Mouse (Mus musculus): ENCODE results near the gene Arap1. TPM values are rescaled to one million over a fixed set of nuclear protein-coding genes. Genes with fewer than 3 reads are reported as not detected.

The Arap1 gene
- polyA plus RNA-seq, 1 experiment, result 148 TPM

DNA sequence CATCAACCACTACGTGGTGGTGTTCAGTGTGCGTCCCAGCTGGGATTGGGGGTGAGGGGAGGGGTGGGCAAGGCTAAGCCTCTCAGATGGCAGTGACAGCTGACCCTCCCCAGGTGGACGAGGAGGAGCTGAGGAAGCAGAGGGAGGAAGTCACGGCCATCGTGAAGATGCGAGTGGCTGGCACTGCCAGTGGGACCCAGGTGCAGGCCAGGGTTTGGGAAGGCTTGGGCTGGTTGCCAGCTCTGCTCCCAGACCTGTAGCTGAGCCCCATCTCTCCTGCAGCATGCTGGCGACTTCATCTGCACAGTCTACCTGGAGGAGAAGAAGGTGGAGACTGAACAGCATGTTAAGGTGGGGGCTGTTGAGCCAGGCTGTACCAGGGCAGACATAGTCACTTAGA is 53.6 kb downstream of the Arap1 start:
- peaks cover 74% of the 10 kb centered on the region for H3K4me1 ChIP-seq
- no peaks in the 10 kb centered on the region for H3K27me3 ChIP-seq (replicated peaks)
- H3K36me3 ChIP-seq (replicated peaks; ENCODE audit: low read length), result peaks cover 100% of the 10 kb centered on the region
- peak overlapping the region; percentile 18 for H3K4me3 ChIP-seq (replicated peaks)
- TF ChIP-seq GATA1 (IDR thresholded peaks at IDR 0.05; ENCODE audit: borderline replicate concordance, low read length) (no peak), FLI1 (IDR thresholded peaks at IDR 0.05; ENCODE audit: low read length) (no peak)
- H3K9me3 ChIP-seq, result 0 out of 2 replicates have a peak, but pooled peaks cover 5% of the 10 kb centered on the region

DNA sequence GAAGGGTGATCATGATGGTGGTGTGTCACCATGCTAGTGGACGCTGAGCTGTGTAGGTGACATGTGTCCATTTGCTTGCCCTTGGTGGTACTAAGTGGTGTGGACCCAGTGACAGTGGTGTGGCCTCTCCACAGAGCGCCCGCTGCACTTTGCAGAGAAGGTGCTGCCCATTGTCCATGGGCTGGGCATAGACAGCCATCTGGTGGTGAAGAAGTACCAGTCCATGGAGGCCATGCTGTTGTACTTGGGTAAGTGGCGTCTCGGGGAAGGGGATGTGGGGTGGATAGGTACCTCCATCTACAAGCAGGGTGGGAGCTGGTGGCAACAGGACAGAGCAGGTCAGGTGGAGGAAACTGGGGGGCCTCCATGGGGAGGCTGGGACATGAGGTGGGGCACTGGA is 56.0 kb downstream of the Arap1 start:
- H3K4me3 ChIP-seq (replicated peaks), result no peak overlapping the region
- H3K27me3 ChIP-seq (replicated peaks), result no peaks in the 10 kb centered on the region
- H3K36me3 ChIP-seq (replicated peaks; ENCODE audit: low read length), result peaks cover 100% of the 10 kb centered on the region
- H3K9me3 ChIP-seq, result peaks cover 3% of the 10 kb centered on the region
- TF ChIP-seq FLI1 (IDR thresholded peaks at IDR 0.05; ENCODE audit: low read length), result no peak
- TF ChIP-seq GATA1 (IDR thresholded peaks at IDR 0.05; ENCODE audit: borderline replicate concordance, low read length), result no peak
- H3K4me1 ChIP-seq, result peaks cover 83% of the 10 kb centered on the region

DNA sequence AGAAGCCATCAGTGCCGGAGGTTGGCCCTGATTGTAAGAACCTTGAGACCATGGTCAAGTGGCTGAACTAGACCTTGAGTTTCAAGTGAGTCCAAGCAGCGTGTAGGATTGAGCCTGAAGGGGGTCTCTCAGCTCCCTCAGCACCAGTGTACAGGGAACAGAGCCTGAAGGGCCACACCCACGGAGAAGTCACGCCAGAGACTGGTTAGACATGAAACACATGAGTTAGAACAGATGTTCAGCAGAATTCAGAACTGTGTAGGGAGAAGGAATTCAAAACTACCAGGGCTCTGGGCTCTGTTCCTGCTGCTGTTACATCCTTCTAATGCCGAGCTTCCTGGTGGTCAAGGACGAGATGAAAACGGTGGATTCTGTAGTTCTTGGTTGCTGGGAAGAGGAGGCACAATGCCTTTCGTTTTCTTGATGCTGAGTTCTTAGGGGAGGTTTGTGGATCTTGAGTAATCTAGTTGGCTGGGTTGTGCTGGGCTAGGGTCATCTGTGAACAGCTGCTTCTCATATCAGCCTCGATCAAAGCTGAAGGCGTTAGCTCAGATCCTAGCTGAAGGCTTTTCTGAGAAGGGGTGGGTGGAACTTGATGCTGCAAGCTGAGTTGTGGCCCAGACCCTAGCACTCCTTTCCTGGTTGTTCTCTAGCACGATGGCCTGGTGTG is 62.5 kb downstream of the Arap1 start, which contains the start of gene Gm45837:
Gene Gm45837, plus strand, starts transcription at position 620 of the 670 bp plus-strand sequence.
- Histone ChIP-seq H3K36me3 (replicated peaks; ENCODE audit: low read length) (peaks cover 99% of the 10 kb centered on the region), H3K4me3 (replicated peaks) (no peak within 1 kb of the TSS), H3K9me3 (peaks cover 9% of the 10 kb centered on the region), H3K4me1 (peaks cover 84% of the 10 kb centered on the region), H3K27me3 (replicated peaks) (no peaks in the 10 kb centered on the region)
- no peak for TF ChIP-seq FLI1 (IDR thresholded peaks at IDR 0.05; ENCODE audit: low read length)

DNA sequence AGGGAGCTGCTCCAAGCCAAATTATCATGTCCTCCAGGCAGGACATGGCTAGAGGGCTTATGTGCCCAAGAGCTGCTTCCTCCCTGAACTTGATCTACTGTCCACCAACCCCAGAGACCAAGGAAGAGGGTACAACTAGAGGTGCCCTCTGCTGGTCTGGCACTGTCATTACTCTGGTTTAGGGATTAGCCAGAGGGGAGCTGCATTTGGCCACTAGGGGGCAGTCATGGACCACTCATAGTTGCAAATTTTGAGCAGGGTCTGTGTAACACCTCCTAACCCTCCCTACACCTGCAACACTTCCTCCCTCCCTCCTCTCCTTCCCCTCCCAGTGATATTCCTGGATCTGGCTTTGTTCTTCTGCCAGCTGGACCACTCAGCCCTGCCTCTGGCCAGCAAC is 64.9 kb downstream of the Arap1 start:
- no peak for TF ChIP-seq GATA1 (IDR thresholded peaks at IDR 0.05; ENCODE audit: borderline replicate concordance, low read length)
- no peak for TF ChIP-seq FLI1 (IDR thresholded peaks at IDR 0.05; ENCODE audit: low read length)
- no peaks in the 10 kb centered on the region for H3K27me3 ChIP-seq (replicated peaks)
- H3K9me3 ChIP-seq, result peaks cover 9% of the 10 kb centered on the region
- H3K36me3 ChIP-seq (replicated peaks; ENCODE audit: low read length), result peaks cover 97% of the 10 kb centered on the region
- peaks cover 92% of the 10 kb centered on the region for H3K4me1 ChIP-seq
- no peak overlapping the region for H3K4me3 ChIP-seq (replicated peaks)

DNA sequence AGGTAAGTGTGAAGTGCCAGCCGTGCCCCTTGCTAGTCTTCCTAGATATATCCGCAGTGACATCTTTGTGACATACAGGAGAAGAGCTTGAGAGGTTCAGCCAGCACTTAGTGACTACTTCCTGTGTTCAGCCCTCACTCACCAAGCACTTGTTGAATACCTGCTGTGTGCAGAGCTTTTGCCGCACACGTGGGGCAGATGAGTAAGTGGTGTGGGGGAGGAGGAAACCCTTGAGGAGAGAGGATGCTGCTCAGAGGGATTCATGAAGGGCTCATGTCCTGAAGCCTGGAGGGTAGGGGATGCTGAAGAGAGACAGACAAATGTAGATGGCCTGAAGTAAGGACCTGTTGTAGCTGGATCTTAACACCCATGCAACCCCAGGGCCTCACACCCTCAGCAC is 66.3 kb downstream of the Arap1 start:
- Histone ChIP-seq H3K9me3 (peaks cover 2% of the 10 kb centered on the region), H3K4me1 (peaks cover 89% of the 10 kb centered on the region), H3K27me3 (replicated peaks) (no peaks in the 10 kb centered on the region), H3K36me3 (replicated peaks; ENCODE audit: low read length) (peaks cover 83% of the 10 kb centered on the region), H3K4me3 (replicated peaks) (peak overlapping the region; percentile 56)
- no peak for TF ChIP-seq GATA1 (IDR thresholded peaks at IDR 0.05; ENCODE audit: borderline replicate concordance, low read length)
- no peak for TF ChIP-seq FLI1 (IDR thresholded peaks at IDR 0.05; ENCODE audit: low read length)

DNA sequence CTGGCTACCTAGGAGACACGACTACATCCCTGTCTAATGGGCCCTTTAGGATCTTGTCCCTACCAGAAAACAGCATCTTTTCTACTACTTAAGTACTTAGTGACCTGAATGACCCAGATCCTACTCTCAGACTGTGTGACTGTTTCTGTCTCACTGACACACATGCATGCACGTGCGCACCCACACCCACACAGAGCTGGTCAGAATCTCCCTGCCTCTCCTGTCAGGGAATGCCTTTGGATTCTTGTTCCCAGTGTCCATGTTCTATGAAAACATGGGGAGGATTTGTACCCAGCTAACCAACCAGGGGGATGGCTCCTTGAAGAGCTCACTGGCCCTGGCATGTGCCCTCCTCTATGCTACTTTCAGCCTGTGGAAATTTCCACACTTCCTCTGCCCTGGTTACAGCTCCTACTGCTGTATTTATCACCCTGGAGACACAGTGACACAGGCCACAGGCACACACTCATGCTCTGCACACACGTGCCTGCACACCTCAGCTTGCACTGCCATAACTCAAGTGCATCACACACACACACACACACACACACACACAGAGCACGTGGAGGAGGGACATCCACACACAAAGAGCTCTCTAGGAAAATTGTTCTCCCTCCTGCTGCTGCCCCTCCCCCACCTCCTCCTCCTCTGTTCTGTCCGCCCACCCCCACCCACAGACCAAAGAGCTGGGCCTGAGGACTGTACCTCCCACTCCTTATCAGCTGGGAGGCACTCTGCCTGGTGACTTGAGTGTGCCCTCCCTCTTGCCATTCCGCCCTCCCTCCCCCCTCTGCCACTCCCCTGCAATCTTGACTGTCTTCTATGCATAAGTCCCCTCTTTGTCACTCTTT is 67.0 kb downstream of the Arap1 start:
- Histone ChIP-seq H3K4me3 (replicated peaks) (peak overlapping the region; percentile 65), H3K4me1 (peaks cover 92% of the 10 kb centered on the region), H3K27me3 (replicated peaks) (no peaks in the 10 kb centered on the region), H3K9me3 (no peaks in the 10 kb centered on the region), H3K36me3 (replicated peaks; ENCODE audit: low read length) (peaks cover 76% of the 10 kb centered on the region)
- TF ChIP-seq FLI1 (IDR thresholded peaks at IDR 0.05; ENCODE audit: low read length) (no peak), GATA1 (IDR thresholded peaks at IDR 0.05; ENCODE audit: borderline replicate concordance, low read length) (no peak)

DNA sequence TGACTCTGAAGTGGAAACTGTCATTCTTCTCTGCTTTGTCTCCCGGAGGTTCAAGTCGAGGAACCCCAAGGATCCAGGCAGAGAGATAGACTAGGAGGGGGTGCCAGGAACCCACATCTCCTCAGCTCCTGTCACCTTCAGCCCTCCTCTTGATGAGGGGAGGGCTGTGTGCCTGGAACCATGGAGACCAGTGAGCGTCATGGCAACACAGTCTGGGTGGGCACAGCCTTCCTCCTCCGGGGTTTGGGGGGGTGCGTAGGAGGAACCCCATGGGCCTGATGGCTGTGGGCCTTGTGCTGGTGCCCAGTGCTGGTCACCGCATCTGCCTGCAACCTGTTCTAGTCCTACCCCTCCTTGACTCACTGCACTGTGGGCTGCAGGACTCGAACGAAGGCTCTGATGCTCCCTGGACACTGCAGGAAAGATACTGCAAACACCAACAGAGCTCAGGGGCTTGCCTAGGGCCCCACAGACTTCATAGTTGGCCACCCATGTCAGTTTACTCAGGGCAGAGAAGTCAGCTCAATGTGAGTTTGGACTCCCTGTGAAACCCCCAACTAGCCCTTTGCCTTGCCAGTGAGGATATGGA is 67.7 kb downstream of the Arap1 start:
- peak overlapping the region; percentile 42 for H3K4me3 ChIP-seq (replicated peaks)
- TF ChIP-seq GATA1 (IDR thresholded peaks at IDR 0.05; ENCODE audit: borderline replicate concordance, low read length), result no peak
- TF ChIP-seq FLI1 (IDR thresholded peaks at IDR 0.05; ENCODE audit: low read length), result no peak
- no peaks in the 10 kb centered on the region for H3K9me3 ChIP-seq
- peaks cover 69% of the 10 kb centered on the region for H3K36me3 ChIP-seq (replicated peaks; ENCODE audit: low read length)
- peaks cover 86% of the 10 kb centered on the region for H3K4me1 ChIP-seq
- no peaks in the 10 kb centered on the region for H3K27me3 ChIP-seq (replicated peaks)

DNA sequence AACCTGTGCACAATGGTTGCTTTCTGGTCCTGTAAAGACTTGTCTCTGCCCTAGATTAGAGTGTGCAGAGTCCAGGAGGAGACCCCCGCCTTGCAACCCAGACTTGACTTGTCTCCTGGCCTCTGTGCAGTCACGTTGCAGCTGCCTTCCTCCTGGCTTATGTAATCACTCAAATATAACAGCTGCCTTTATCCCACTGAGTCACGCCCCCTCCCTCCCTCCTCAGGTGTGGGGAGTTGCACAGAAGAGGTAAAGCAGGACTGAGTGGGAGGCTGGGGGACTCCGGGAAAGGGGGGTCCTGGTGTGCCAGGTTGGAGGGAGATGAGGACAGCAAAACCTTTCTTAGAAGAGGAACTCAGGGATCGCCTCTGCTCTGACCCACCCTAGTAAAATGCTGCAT is 68.5 kb downstream of the Arap1 start:
- Histone ChIP-seq H3K36me3 (replicated peaks; ENCODE audit: low read length) (peaks cover 61% of the 10 kb centered on the region), H3K27me3 (replicated peaks) (peaks cover 5% of the 10 kb centered on the region), H3K4me3 (replicated peaks) (no peak overlapping the region), H3K9me3 (no peaks in the 10 kb centered on the region), H3K4me1 (peaks cover 86% of the 10 kb centered on the region)
- no peak for TF ChIP-seq FLI1 (IDR thresholded peaks at IDR 0.05; ENCODE audit: low read length)
- TF ChIP-seq GATA1 (IDR thresholded peaks at IDR 0.05; ENCODE audit: borderline replicate concordance, low read length), result no peak

DNA sequence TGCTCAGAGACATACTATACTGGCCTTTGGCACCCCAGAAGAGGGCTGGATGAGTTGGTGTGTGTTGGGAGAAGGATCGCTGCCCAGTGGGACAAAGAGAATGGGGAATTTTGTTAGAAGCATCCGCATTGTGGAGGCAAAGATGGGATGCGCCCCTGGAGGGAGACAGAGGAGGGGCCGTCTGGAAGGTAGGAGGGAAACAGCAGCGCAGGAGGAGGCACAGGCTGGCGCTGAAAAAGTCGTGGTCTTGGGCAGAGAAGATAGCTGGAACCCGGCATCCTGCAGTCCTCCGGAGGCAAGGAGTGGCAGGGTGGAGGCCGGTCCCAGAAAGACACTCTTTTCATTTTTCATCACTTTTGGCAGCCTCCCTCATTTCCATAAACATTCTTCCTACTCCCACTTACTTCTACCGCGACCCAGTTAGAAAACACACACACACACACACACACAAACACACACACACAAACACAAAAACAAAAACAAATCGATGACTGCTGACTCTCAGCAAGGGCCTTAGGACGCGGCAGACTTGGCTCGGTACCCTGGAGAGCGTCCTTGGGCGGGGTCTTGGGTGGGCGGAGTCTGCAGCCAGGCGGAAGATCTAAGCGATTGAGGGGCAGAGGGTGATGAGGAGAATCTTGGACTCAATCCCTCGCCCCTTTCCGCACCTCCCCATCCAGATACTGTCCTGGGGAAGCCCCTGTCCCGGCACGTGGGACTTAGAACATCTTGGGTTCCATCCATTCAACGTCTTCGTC is 71.3 kb downstream of the Arap1 start:
- H3K4me3 ChIP-seq (replicated peaks), result peak overlapping the region; percentile 18
- H3K27me3 ChIP-seq (replicated peaks), result peaks cover 26% of the 10 kb centered on the region
- TF ChIP-seq GATA1 (IDR thresholded peaks at IDR 0.05; ENCODE audit: borderline replicate concordance, low read length) (no peak), FLI1 (IDR thresholded peaks at IDR 0.05; ENCODE audit: low read length) (no peak)

More for the DNA sequence above, 71.3 kb downstream of the Arap1 start:
- peaks cover 70% of the 10 kb centered on the region for H3K4me1 ChIP-seq
- H3K9me3 ChIP-seq, result no peaks in the 10 kb centered on the region
- H3K36me3 ChIP-seq (replicated peaks; ENCODE audit: low read length), result peaks cover 33% of the 10 kb centered on the region

Measured in megakaryocyte, embryonic 14.5 days (primary cell).